Mouse (Mus musculus): ENCODE results near the gene Ppm1e. TPM values are rescaled to one million over a fixed set of nuclear protein-coding genes. Genes with fewer than 3 reads are reported as not detected.
A peak's percentile ranks its signal among the peaks of the same experiment; 100 is the strongest.

Gene Ppm1e
- polyA plus RNA-seq, 1 experiment = 50.9 TPM

- peak; percentile 61 for DNase-seq (ENCODE audit: low read depth)
- TF ChIP-seq POLR2A (IDR thresholded peaks at IDR 0.05; ENCODE audit: borderline replicate concordance, extremely low read depth, insufficient read depth, insufficient read length, poor library complexity, severe bottlenecking) (no peak), CTCF (IDR thresholded peaks at IDR 0.05; ENCODE audit: borderline replicate concordance, extremely low read depth, insufficient read depth, insufficient read length) (no peak)
Measured at GRCm38 (mm10) chr11:87357317-87358300, 1.2 kb downstream of the Ppm1e start.

- DNase-seq (ENCODE audit: low read depth) = no peak
Measured at GRCm38 (mm10) chr11:87354861-87355260, 4.0 kb downstream of the Ppm1e start.

GRCm38 (mm10) chr11:87353646-87354170 is 5.1 kb downstream of the Ppm1e start:
- TF ChIP-seq CTCF (IDR thresholded peaks at IDR 0.05; ENCODE audit: borderline replicate concordance, extremely low read depth, insufficient read depth, insufficient read length) = no peak
- no peak for DNase-seq (ENCODE audit: low read depth)

More at GRCm38 (mm10) chr11:87354861-87355260, 4.0 kb downstream of the Ppm1e start:
- no peak for TF ChIP-seq POLR2A (IDR thresholded peaks at IDR 0.05; ENCODE audit: borderline replicate concordance, extremely low read depth, insufficient read depth, insufficient read length, poor library complexity, severe bottlenecking)
- no peak for TF ChIP-seq CTCF (IDR thresholded peaks at IDR 0.05; ENCODE audit: borderline replicate concordance, extremely low read depth, insufficient read depth, insufficient read length)

- TF ChIP-seq CTCF (IDR thresholded peaks at IDR 0.05; ENCODE audit: borderline replicate concordance, extremely low read depth, insufficient read depth, insufficient read length) (no peak), POLR2A (IDR thresholded peaks at IDR 0.05; ENCODE audit: borderline replicate concordance, extremely low read depth, insufficient read depth, insufficient read length, poor library complexity, severe bottlenecking) (no peak)
- DNase-seq (ENCODE audit: low read depth) = no peak
Measured at GRCm38 (mm10) chr11:87326381-87326780, 32.4 kb downstream of the Ppm1e start.

- DNase-seq (ENCODE audit: low read depth) = peak; percentile 19
- TF ChIP-seq CTCF (IDR thresholded peaks at IDR 0.05; ENCODE audit: borderline replicate concordance, extremely low read depth, insufficient read depth, insufficient read length) = no peak
- TF ChIP-seq POLR2A (IDR thresholded peaks at IDR 0.05; ENCODE audit: borderline replicate concordance, extremely low read depth, insufficient read depth, insufficient read length, poor library complexity, severe bottlenecking) = no peak
Measured at GRCm38 (mm10) chr11:87322558-87322957, 36.3 kb downstream of the Ppm1e start.

GRCm38 (mm10) chr11:87320007-87320406 is 38.8 kb downstream of the Ppm1e start:
- no peak for DNase-seq (ENCODE audit: low read depth)
- no peak for TF ChIP-seq POLR2A (IDR thresholded peaks at IDR 0.05; ENCODE audit: borderline replicate concordance, extremely low read depth, insufficient read depth, insufficient read length, poor library complexity, severe bottlenecking)
- no peak for TF ChIP-seq CTCF (IDR thresholded peaks at IDR 0.05; ENCODE audit: borderline replicate concordance, extremely low read depth, insufficient read depth, insufficient read length)

- DNase-seq (ENCODE audit: low read depth) = peak; percentile 83
- TF ChIP-seq POLR2A (IDR thresholded peaks at IDR 0.05; ENCODE audit: borderline replicate concordance, extremely low read depth, insufficient read depth, insufficient read length, poor library complexity, severe bottlenecking) (no peak), CTCF (IDR thresholded peaks at IDR 0.05; ENCODE audit: borderline replicate concordance, extremely low read depth, insufficient read depth, insufficient read length) (no peak)
Measured at GRCm38 (mm10) chr11:87318956-87319708, 39.7 kb downstream of the Ppm1e start.

- TF ChIP-seq CTCF (IDR thresholded peaks at IDR 0.05; ENCODE audit: borderline replicate concordance, extremely low read depth, insufficient read depth, insufficient read length) (no peak), POLR2A (IDR thresholded peaks at IDR 0.05; ENCODE audit: borderline replicate concordance, extremely low read depth, insufficient read depth, insufficient read length, poor library complexity, severe bottlenecking) (no peak)
- DNase-seq (ENCODE audit: low read depth) = peak; percentile 33
Measured at GRCm38 (mm10) chr11:87313533-87313932, 45.3 kb downstream of the Ppm1e start.

- TF ChIP-seq POLR2A (IDR thresholded peaks at IDR 0.05; ENCODE audit: borderline replicate concordance, extremely low read depth, insufficient read depth, insufficient read length, poor library complexity, severe bottlenecking) = no peak
- no peak for TF ChIP-seq CTCF (IDR thresholded peaks at IDR 0.05; ENCODE audit: borderline replicate concordance, extremely low read depth, insufficient read depth, insufficient read length)
- DNase-seq (ENCODE audit: low read depth) = no peak
Measured at GRCm38 (mm10) chr11:87310309-87310708, 48.5 kb downstream of the Ppm1e start.

GRCm38 (mm10) chr11:87309329-87310074 is 49.3 kb downstream of the Ppm1e start:
- TF ChIP-seq CTCF (IDR thresholded peaks at IDR 0.05; ENCODE audit: borderline replicate concordance, extremely low read depth, insufficient read depth, insufficient read length) = no peak
- TF ChIP-seq POLR2A (IDR thresholded peaks at IDR 0.05; ENCODE audit: borderline replicate concordance, extremely low read depth, insufficient read depth, insufficient read length, poor library complexity, severe bottlenecking) = no peak
- no peak for DNase-seq (ENCODE audit: low read depth)
